In genomic region chr7:45509181-45509882, GRCm38 (mm10) we compare ENCODE assay signal across 9 mouse cellular contexts. TPM values are rescaled to one million over a fixed set of nuclear protein-coding genes. Genes with fewer than 3 reads are reported as not detected.
DNase-seq lines count a peak whose midpoint lies in the region; TF ChIP-seq lines count a peak whose summit lies in the region.
"Had no signal": no experiment of that assay in that cellular context is flagged by ENCODE, and none has a peak within 500 bp of the region (broad histone marks: within the 10 kb centered on the region; RNA-seq: fewer than 3 reads in every experiment).

No protein-coding gene starts in this region.

- H3K4me1 ChIP-seq in kidney, adult 2 months (ENCODE audit: control insufficient read depth, insufficient read depth, low read length): peaks cover 15% of the 10 kb centered on the region
- H3K4me1 ChIP-seq in hindbrain, embryonic 10.5 days (replicated peaks): peaks cover 17% of the 10 kb centered on the region
- peaks cover 52% of the 10 kb centered on the region for H3K4me1 ChIP-seq in megakaryocyte, embryonic 14.5 days

- no peaks in the 10 kb centered on the region for H3K36me3 ChIP-seq in kidney, adult 2 months (ENCODE audit: control insufficient read depth, insufficient read depth, low read length)
- peaks cover 35% of the 10 kb centered on the region for H3K36me3 ChIP-seq in hindbrain, embryonic 10.5 days
- peaks cover 39% of the 10 kb centered on the region for H3K36me3 ChIP-seq in megakaryocyte, embryonic 14.5 days (replicated peaks; ENCODE audit: low read length)

- peak overlapping the region; percentile 90 for H3K4me3 ChIP-seq in kidney, adult 2 months (ENCODE audit: insufficient read depth, low read depth, low read length)
- H3K4me3 ChIP-seq in hindbrain, embryonic 10.5 days: peak overlapping the region; percentile 83
- H3K4me3 ChIP-seq in megakaryocyte, embryonic 14.5 days (replicated peaks): peak overlapping the region; percentile 97

- H3K9me3 ChIP-seq in hindbrain, embryonic 10.5 days: no peaks in the 10 kb centered on the region
- H3K9me3 ChIP-seq in megakaryocyte, embryonic 14.5 days: no peaks in the 10 kb centered on the region

- 13% methylated on average over 19 of the region's 19 CpGs for WGBS in kidney, adult 2 months
- 48% methylated on average over 19 of the region's 19 CpGs for WGBS in hindbrain, embryonic 10.5 days

- peak overlapping the region; percentile 79; the same call in 1 of the 2 replicates for H3K27ac ChIP-seq in kidney, adult 2 months (ENCODE audit: insufficient read depth, low read depth, low read length)
- H3K27ac ChIP-seq in hindbrain, embryonic 10.5 days: peak overlapping the region; percentile 93

- H3K27me3 ChIP-seq in kidney, adult 2 months (replicated peaks; ENCODE audit: control insufficient read depth, insufficient read depth, low read length): no peaks in the 10 kb centered on the region
- no peaks in the 10 kb centered on the region for H3K27me3 ChIP-seq in hindbrain, embryonic 10.5 days (ENCODE audit: insufficient read depth, poor library complexity, severe bottlenecking)
- no peaks in the 10 kb centered on the region for H3K27me3 ChIP-seq in megakaryocyte, embryonic 14.5 days (replicated peaks)

- no peak for TF ChIP-seq CTCF in kidney, adult 2 months (conservative IDR thresholded peaks at IDR 0.05; ENCODE audit: insufficient read depth, insufficient read length, low read depth, low read length)

- no peak for TF ChIP-seq POLR2A in kidney, adult 2 months (IDR thresholded peaks at IDR 0.05; ENCODE audit: low read depth, low read length)

- peak; percentile 23 for DNase-seq in kidney, adult 2 months
- DNase-seq in kidney, adult 18-20 months: no peak
- DNase-seq in MEL-GATA-1-ER (ENCODE audit: extremely low read depth, low read depth): peak; percentile 33
- no peak for DNase-seq in hindbrain, embryonic 10.5 days (ENCODE audit: low spot score)
- DNase-seq in adrenal gland, postnatal 14 days: no peak
- DNase-seq in adrenal gland, postnatal 36 days: no peak
- no peak for DNase-seq in lung, postnatal 10 days

RNA-seq across cellular contexts. Expression of gene Nucb1, which starts 0.9 kb away (rescaled TPM):
- polyA plus RNA-seq in kidney, adult 2 months (2012; rRNA removed): 397 and 405 TPM in 2 replicates
- polyA plus RNA-seq in hindbrain, embryonic 10.5 days (2016; fragmentation: Nextera tagmentation; extraction: Ambion mirVana): 110 and 115 TPM in 2 replicates
- polyA plus RNA-seq in megakaryocyte, embryonic 14.5 days (2012; ENCODE audit: insufficient read depth, low replicate concordance): 504 and 892 TPM in 2 replicates
- total RNA-seq in adrenal gland, postnatal 14 days (2021): 199 and 204 TPM in 2 replicates
- 100 to 1,000 TPM; 263 to 267 TPM for total RNA-seq in adrenal gland, postnatal 36 days (2021)

RNA-seq across cellular contexts. Expression of gene Ppp1r15a, which starts 16.7 kb away (rescaled TPM):
- polyA plus RNA-seq in kidney, adult 2 months (2012; rRNA removed): 26.6 and 28.2 TPM in 2 replicates
- polyA plus RNA-seq in hindbrain, embryonic 10.5 days (2016; fragmentation: Nextera tagmentation; extraction: Ambion mirVana): 18.6 and 20.2 TPM in 2 replicates
- polyA plus RNA-seq in megakaryocyte, embryonic 14.5 days (2012; ENCODE audit: insufficient read depth, low replicate concordance): 361 and 818 TPM in 2 replicates
- 37.3 and 55.7 TPM in 2 replicates for total RNA-seq in adrenal gland, postnatal 14 days (2021)
- 10 to 100 TPM; 45.7 to 68.4 TPM for total RNA-seq in adrenal gland, postnatal 36 days (2021)

RNA-seq across cellular contexts. Expression of gene Plekha4, which starts 16.8 kb away (rescaled TPM):
- 4.6 and 5.9 TPM in 2 replicates for polyA plus RNA-seq in kidney, adult 2 months (2012; rRNA removed)
- 4.1 and 4.5 TPM in 2 replicates for polyA plus RNA-seq in hindbrain, embryonic 10.5 days (2016; fragmentation: Nextera tagmentation; extraction: Ambion mirVana)
- polyA plus RNA-seq in megakaryocyte, embryonic 14.5 days (2012; ENCODE audit: insufficient read depth, low replicate concordance): 2.9 and 16.4 TPM in 2 replicates
- total RNA-seq in adrenal gland, postnatal 14 days (2021): 3.8 and 6.5 TPM in 2 replicates
- 1 to 10 TPM; 3.5 to 4.2 TPM for total RNA-seq in adrenal gland, postnatal 36 days (2021)

RNA-seq across cellular contexts. Expression of gene Dhdh, which starts 20.7 kb away (rescaled TPM):
- 6.0 and 6.1 TPM in 2 replicates for polyA plus RNA-seq in kidney, adult 2 months (2012; rRNA removed)
- 4.8 and 6.7 TPM in 2 replicates for polyA plus RNA-seq in hindbrain, embryonic 10.5 days (2016; fragmentation: Nextera tagmentation; extraction: Ambion mirVana)
- 0.23 and 0.70 TPM in 2 replicates for polyA plus RNA-seq in megakaryocyte, embryonic 14.5 days (2012; ENCODE audit: insufficient read depth, low replicate concordance)
- 46.8 and 54.1 TPM in 2 replicates for total RNA-seq in adrenal gland, postnatal 14 days (2021)
- 10 to 100 TPM; 57.8 to 75.6 TPM for total RNA-seq in adrenal gland, postnatal 36 days (2021)

RNA-seq across cellular contexts. Expression of gene Gm45808, which starts 22.7 kb away (rescaled TPM):
- 1.1 and 1.2 TPM in 2 replicates for polyA plus RNA-seq in kidney, adult 2 months (2012; rRNA removed)
- not detected in 2 replicates for polyA plus RNA-seq in hindbrain, embryonic 10.5 days (2016; fragmentation: Nextera tagmentation; extraction: Ambion mirVana)
- polyA plus RNA-seq in megakaryocyte, embryonic 14.5 days (2012; ENCODE audit: insufficient read depth, low replicate concordance): not detected in 2 replicates
- 24.6 and 31.2 TPM in 2 replicates for total RNA-seq in adrenal gland, postnatal 14 days (2021)
- total RNA-seq in adrenal gland, postnatal 36 days (2021): 10 to 100 TPM; 39.2 to 52.3 TPM
- total RNA-seq: neutrophil, adult 5-6 weeks had no signal

Comparison
In these comparisons a context has a peak if more than half of its experiments do, and no peak if none do; other contexts are left out.
1. DNase-seq: peak in kidney, adult 2 months (single experiment) and MEL-GATA-1-ER (single experiment); none in kidney, adult 18-20 months (single experiment), hindbrain, embryonic 10.5 days (single experiment), adrenal gland, postnatal 14 days (single experiment), adrenal gland, postnatal 36 days (0 of 2) and lung, postnatal 10 days (single experiment).
2. RNA of gene Ppp1r15a, which starts 16.7 kb away (polyA plus RNA-seq): 361 to 818 TPM in megakaryocyte, embryonic 14.5 days; 26.6 to 28.2 TPM in kidney, adult 2 months and 18.6 to 20.2 TPM in hindbrain, embryonic 10.5 days; every median in the first group is over 10 times any median in the second.
3. Peak in every context shown above with its lines, with median percentiles within 50 percentile points of each other: H3K4me3 ChIP-seq.